Mouse (Mus musculus): ENCODE measurements around the gene En1. TPM values are rescaled to one million over a fixed set of nuclear protein-coding genes. Genes with fewer than 3 reads are reported as not detected.

The En1 gene
- polyA plus RNA-seq, 1 experiment from 2014 or later: not detected

DNA sequence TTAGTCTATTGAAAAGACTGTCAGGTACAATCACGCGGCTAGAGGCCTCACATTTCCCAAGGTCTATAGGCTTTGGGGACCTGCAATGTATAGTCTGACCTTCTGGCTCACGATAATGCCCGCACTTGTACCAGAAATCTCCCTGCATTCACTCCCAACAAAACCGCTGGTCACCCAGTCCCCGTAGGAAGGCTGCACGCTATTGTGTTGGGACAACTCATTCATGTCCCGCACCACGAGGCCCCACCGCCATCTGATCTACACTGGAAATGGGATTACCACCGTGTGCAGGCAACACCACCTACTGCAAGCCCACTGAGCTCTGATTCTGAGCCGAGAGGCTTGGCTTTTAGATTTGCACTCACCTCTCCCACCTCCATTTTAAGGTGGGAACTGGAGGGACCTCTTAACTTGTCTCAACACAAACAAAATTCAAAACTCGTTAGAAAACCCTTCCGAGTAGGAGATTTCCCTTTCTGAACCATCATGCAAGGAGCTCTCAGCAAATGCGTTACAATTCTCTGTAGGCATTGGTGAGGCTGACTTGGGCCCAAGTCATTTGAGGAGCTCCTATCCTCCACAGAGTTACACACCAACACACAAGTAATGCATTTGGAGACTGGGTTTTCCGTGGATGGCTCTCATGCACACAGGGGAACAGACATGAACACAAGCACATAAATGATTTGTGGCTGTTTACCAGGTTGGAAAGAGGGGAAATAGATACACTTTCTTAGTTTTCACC lies 3.9 kb upstream of the En1 start:
- no peak overlapping the region for H3K27ac ChIP-seq (replicated peaks)
- no peak for TF ChIP-seq CTCF (IDR thresholded peaks at IDR 0.05; ENCODE audit: low read depth)
- TF ChIP-seq EP300 (optimal IDR thresholded peaks at IDR 0.05): no peak
- ATAC-seq (ENCODE audit: low FRiP score, low TSS enrichment) (no peak), DNase-seq (ENCODE audit: low spot score) (peak; percentile 12)
- peaks cover 2% of the 10 kb centered on the region; the same call in 1 of the 2 replicates for H3K4me1 ChIP-seq (replicated peaks; ENCODE audit: control insufficient read depth, insufficient read depth)
- no peaks in the 10 kb centered on the region for H3K36me3 ChIP-seq (ENCODE audit: control insufficient read depth, insufficient read depth, low read length)
- WGBS: 4% methylated on average over 16 of the region's 16 CpGs
- peaks cover 41% of the 10 kb centered on the region for H3K27me3 ChIP-seq (ENCODE audit: control insufficient read depth, insufficient read depth, low read length)
- H3K9ac ChIP-seq (ENCODE audit: low read length): no peak overlapping the region
- no peaks in the 10 kb centered on the region for H3K9me3 ChIP-seq (ENCODE audit: control insufficient read depth, low read length)
- no peak overlapping the region for H3K4me3 ChIP-seq (ENCODE audit: low read depth, low read length)
- no peak overlapping the region for H3K4me2 ChIP-seq (replicated peaks; ENCODE audit: low read depth)

DNA sequence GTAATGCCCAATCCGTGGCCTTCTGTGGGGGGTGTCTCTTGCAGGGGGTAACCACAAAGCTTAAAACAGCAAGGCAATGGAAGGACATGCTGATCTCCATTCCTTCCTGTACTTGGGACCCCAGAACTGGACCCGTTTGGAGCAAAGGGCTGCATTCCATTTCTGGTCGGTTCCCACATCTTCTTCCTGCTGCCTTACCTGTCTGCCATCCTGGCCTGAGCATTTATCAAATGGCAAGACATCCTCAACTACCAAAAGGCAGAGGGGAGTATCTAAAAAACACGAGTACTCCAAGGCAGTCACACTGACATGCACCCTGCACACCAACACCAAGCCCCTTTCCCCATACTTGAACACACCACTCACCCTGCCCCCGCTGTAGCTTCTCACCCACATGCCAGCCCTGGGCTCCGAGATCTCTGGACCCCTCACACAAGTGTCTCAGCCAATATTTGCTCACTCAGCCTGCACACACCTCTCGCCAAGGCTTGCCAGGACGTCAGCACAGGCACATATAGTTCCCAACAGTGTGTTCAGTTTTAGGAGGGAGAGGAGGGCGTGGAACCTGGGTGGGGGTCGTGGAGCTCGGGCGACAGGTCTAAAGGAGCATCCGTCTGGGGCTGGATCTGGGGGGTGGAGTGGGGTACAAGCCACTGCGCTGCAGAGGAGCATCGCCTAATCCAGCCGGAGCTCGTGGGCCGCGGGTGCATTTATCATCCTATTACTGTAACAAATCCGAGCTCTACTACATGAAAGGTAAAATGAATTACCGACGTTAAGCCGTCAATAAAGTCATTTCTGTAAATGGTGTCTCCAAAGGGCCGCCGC lies 2.7 kb upstream of the En1 start:
- Histone ChIP-seq H3K4me1 (replicated peaks; ENCODE audit: control insufficient read depth, insufficient read depth) (peaks cover 2% of the 10 kb centered on the region; the same call in 1 of the 2 replicates), H3K4me2 (replicated peaks; ENCODE audit: low read depth) (no peak overlapping the region), H3K4me3 (ENCODE audit: low read depth, low read length) (no peak overlapping the region), H3K36me3 (ENCODE audit: control insufficient read depth, insufficient read depth, low read length) (no peaks in the 10 kb centered on the region), H3K27ac (replicated peaks) (no peak overlapping the region), H3K9me3 (ENCODE audit: control insufficient read depth, low read length) (no peaks in the 10 kb centered on the region), H3K27me3 (ENCODE audit: control insufficient read depth, insufficient read depth, low read length) (peaks cover 43% of the 10 kb centered on the region), H3K9ac (ENCODE audit: low read length) (no peak overlapping the region)
- ATAC-seq (ENCODE audit: low FRiP score, low TSS enrichment) (no peak), DNase-seq (ENCODE audit: low spot score) (no peak)
- TF ChIP-seq CTCF (IDR thresholded peaks at IDR 0.05; ENCODE audit: low read depth) (no peak), EP300 (optimal IDR thresholded peaks at IDR 0.05) (no peak)
- WGBS: 2% methylated on average over 25 of the region's 25 CpGs

DNA sequence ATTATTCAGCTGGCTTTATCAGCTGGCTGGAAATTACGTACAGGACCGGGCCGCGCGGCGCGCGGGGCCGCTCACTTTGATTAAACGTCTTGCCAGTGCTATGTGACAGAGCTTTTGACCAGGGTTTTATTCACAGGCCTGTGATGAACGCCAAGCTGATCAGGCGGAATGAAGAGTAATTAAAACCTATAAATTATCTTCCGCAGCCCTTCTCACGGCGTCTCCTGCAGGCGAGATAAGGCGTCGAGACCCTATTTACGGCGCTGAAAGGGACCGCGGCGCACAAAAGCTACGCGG lies 2.1 kb upstream of the En1 start:
- ATAC-seq (ENCODE audit: low FRiP score, low TSS enrichment) (no peak), DNase-seq (ENCODE audit: low spot score) (no peak)
- Histone ChIP-seq H3K27me3 (ENCODE audit: control insufficient read depth, insufficient read depth, low read length) (peaks cover 45% of the 10 kb centered on the region; the same call in 1 of the 2 replicates), H3K36me3 (ENCODE audit: control insufficient read depth, insufficient read depth, low read length) (no peaks in the 10 kb centered on the region), H3K9me3 (ENCODE audit: control insufficient read depth, low read length) (no peaks in the 10 kb centered on the region), H3K27ac (replicated peaks) (no peak overlapping the region), H3K4me1 (replicated peaks; ENCODE audit: control insufficient read depth, insufficient read depth) (peaks cover 2% of the 10 kb centered on the region; the same call in 1 of the 2 replicates), H3K4me2 (replicated peaks; ENCODE audit: low read depth) (no peak overlapping the region), H3K4me3 (ENCODE audit: low read depth, low read length) (no peak overlapping the region), H3K9ac (ENCODE audit: low read length) (no peak overlapping the region)
- 4% methylated on average over 25 of the region's 25 CpGs for WGBS
- TF ChIP-seq CTCF (IDR thresholded peaks at IDR 0.05; ENCODE audit: low read depth) (no peak), EP300 (optimal IDR thresholded peaks at IDR 0.05) (no peak)

DNA sequence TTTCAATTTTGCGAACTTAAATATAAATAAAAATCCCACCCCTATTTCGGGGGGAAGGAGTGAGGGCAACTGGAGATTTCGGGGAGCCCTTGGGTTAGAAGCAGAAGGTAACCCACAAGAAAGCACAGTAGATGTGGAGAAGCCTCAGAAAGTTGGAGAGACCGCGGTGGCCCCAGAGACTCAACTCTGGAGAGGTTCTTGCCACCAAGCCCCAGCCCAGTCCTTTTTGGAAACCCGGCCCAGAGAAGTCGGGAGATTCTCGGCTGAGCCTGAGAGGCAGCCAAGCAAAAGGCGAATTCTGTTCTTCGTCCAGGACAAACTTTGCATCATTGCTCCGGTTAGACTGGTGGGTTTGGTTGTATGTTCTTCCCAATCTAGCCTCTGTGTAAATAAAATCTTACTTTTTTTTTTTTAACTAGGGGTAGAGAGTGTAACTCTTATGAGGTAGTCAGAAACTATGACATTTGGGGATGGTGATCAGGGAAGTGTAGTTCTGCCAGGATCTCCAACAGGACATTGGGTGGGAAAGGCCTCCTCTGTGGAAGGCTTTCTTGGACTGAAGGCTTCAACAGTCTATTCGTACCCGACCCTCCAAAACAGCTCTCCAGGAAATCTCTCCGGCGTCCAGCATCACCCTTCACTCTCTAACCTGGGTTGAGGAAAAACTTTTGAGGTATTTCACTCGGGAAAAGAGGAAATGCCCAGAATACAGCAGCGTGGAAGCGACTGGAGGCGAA lies 1.5 kb upstream of the En1 start:
- H3K9ac ChIP-seq (ENCODE audit: low read length): no peak overlapping the region
- peaks cover 46% of the 10 kb centered on the region; the same call in 1 of the 2 replicates for H3K27me3 ChIP-seq (ENCODE audit: control insufficient read depth, insufficient read depth, low read length)
- no peak overlapping the region for H3K4me3 ChIP-seq (ENCODE audit: low read depth, low read length)
- TF ChIP-seq EP300 (optimal IDR thresholded peaks at IDR 0.05): no peak
- TF ChIP-seq CTCF (IDR thresholded peaks at IDR 0.05; ENCODE audit: low read depth): no peak
- H3K27ac ChIP-seq (replicated peaks): no peak overlapping the region
- peaks cover 2% of the 10 kb centered on the region; the same call in 1 of the 2 replicates for H3K4me1 ChIP-seq (replicated peaks; ENCODE audit: control insufficient read depth, insufficient read depth)
- H3K36me3 ChIP-seq (ENCODE audit: control insufficient read depth, insufficient read depth, low read length): no peaks in the 10 kb centered on the region
- no peaks in the 10 kb centered on the region for H3K9me3 ChIP-seq (ENCODE audit: control insufficient read depth, low read length)
- DNase-seq (ENCODE audit: low spot score) (no peak), ATAC-seq (ENCODE audit: low FRiP score, low TSS enrichment) (no peak)
- 4% methylated on average over 19 of the region's 19 CpGs for WGBS
- no peak overlapping the region for H3K4me2 ChIP-seq (replicated peaks; ENCODE audit: low read depth)

DNA sequence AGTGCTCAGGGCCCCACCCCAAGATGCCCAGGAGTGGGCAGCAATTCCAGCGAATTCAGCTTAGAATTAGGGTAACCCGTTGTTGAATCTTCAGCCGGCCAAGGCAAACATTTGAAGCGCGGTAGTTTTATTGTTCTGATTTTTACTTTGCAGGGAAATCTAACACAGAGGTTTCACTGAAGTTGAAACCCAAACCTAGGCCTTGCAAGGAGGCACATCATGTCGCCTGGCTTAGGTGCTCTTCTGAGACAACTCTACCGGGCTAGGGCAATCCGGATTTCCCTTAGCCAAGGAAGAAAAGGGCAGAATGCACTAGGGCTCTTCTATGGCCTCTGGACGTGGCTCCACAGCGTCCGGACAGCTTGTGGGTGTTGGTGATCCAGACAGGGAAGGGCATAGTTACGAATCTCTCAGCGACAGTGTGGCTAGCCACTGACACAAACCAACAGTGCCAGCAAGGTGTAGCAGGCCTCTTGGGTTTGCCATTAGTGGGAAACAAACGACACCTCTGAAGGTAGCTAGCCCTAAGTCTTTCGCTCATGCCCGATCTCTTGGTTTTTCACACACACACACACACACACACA lies 873 bp upstream of the En1 start:
- DNase-seq (ENCODE audit: low spot score) (no peak), ATAC-seq (ENCODE audit: low FRiP score, low TSS enrichment) (no peak)
- no peak for TF ChIP-seq CTCF (IDR thresholded peaks at IDR 0.05; ENCODE audit: low read depth)
- Histone ChIP-seq H3K27ac (replicated peaks) (no peak overlapping the region), H3K4me1 (replicated peaks; ENCODE audit: control insufficient read depth, insufficient read depth) (peaks cover 2% of the 10 kb centered on the region; the same call in 1 of the 2 replicates), H3K9ac (ENCODE audit: low read length) (no peak overlapping the region), H3K36me3 (ENCODE audit: control insufficient read depth, insufficient read depth, low read length) (no peaks in the 10 kb centered on the region), H3K27me3 (ENCODE audit: control insufficient read depth, insufficient read depth, low read length) (peaks cover 45% of the 10 kb centered on the region; the same call in 1 of the 2 replicates), H3K4me3 (ENCODE audit: low read depth, low read length) (no peak overlapping the region), H3K4me2 (replicated peaks; ENCODE audit: low read depth) (no peak overlapping the region), H3K9me3 (ENCODE audit: control insufficient read depth, low read length) (no peaks in the 10 kb centered on the region)
- WGBS: 4% methylated on average over 16 of the region's 16 CpGs
